Mouse (Mus musculus): Measurements from ENCODE around the gene Blnk. TPM values are rescaled to one million over a fixed set of nuclear protein-coding genes. Genes with fewer than 3 reads are reported as not detected.

Gene Blnk
- polyA plus RNA-seq (2014; fragmentation: Illumina TruSeq; extraction: RNeasy Lipid Tissue Mini Kit (QIAGEN cat#74804); ENCODE audit: low read depth, low replicate concordance) = 22.4 TPM

GRCm38 (mm10) chr19:40994057-40994585 lies at the start of gene Blnk:
TSS of gene Blnk (minus strand) at chr19:40994535.

GRCm38 (mm10) chr19:41029219-41029618 lies 34.9 kb upstream of the Blnk start, which contains the start of gene Dntt:
TSS of gene Dntt (plus strand) at chr19:41029275.

GRCm38 (mm10) chr19:40894519-40895392 lies 99.6 kb downstream of the Blnk start, which contains the start of gene Zfp518a:
TSS of gene Zfp518a (plus strand) at chr19:40894705.

Other genes starting within 250 kb of the Blnk start
- 0.43 TPM for gene Cc2d2b, start 245.8 kb downstream of the Blnk start, polyA plus RNA-seq (2014; fragmentation: Illumina TruSeq; extraction: RNeasy Lipid Tissue Mini Kit (QIAGEN cat#74804); ENCODE audit: low read depth, low replicate concordance)
- gene Ccnj, start 163.3 kb downstream of the Blnk start, polyA plus RNA-seq (2014; fragmentation: Illumina TruSeq; extraction: RNeasy Lipid Tissue Mini Kit (QIAGEN cat#74804); ENCODE audit: low read depth, low replicate concordance) = 4.6 TPM
- gene Zfp518a, start 99.8 kb downstream of the Blnk start, polyA plus RNA-seq (2014; fragmentation: Illumina TruSeq; extraction: RNeasy Lipid Tissue Mini Kit (QIAGEN cat#74804); ENCODE audit: low read depth, low replicate concordance) = 9.1 TPM
- gene Dntt, start 34.7 kb upstream of the Blnk start, polyA plus RNA-seq (2014; fragmentation: Illumina TruSeq; extraction: RNeasy Lipid Tissue Mini Kit (QIAGEN cat#74804); ENCODE audit: low read depth, low replicate concordance) = not detected
- gene Opalin, start 82.6 kb upstream of the Blnk start, polyA plus RNA-seq (2014; fragmentation: Illumina TruSeq; extraction: RNeasy Lipid Tissue Mini Kit (QIAGEN cat#74804); ENCODE audit: low read depth, low replicate concordance) = not detected
- gene Tll2, start 212.3 kb upstream of the Blnk start, polyA plus RNA-seq (2014; fragmentation: Illumina TruSeq; extraction: RNeasy Lipid Tissue Mini Kit (QIAGEN cat#74804); ENCODE audit: low read depth, low replicate concordance) = 0.14 TPM

Measured in adipose tissue, adult 10 weeks (tissue).